Mouse (Mus musculus): Measurements from ENCODE around the gene Dyrk3. TPM values are rescaled to one million over a fixed set of nuclear protein-coding genes. Genes with fewer than 3 reads are reported as not detected.

Gene Dyrk3
- total RNA-seq (2012; rRNA removed) = 18.6 and 22.1 TPM in 2 replicates

- Histone ChIP-seq H3K27ac (ENCODE audit: insufficient read depth, low read depth, low read length, poor library complexity, severe bottlenecking) (peak within 1 kb of the TSS; percentile 93), H3K9me3 (ENCODE audit: control insufficient read depth, insufficient read depth, low read depth, low read length) (no peaks in the 10 kb centered on the region), H3K9ac (ENCODE audit: insufficient read depth, low read depth, low read length, poor library complexity, severe bottlenecking) (peak within 1 kb of the TSS; percentile 93), H3K36me3 (ENCODE audit: control insufficient read depth, insufficient read depth, low read length, poor library complexity, severe bottlenecking) (peaks cover 12% of the 10 kb centered on the region; the same call in 1 of the 2 replicates), H3K4me3 (ENCODE audit: insufficient read depth in 1 of 2, low read depth in 1 of 2, low read length in 2 of 2, poor library complexity in 1 of 2, severe bottlenecking in 1 of 2) (peak within 1 kb of the TSS; percentile 70 to 93), H3K4me1 (ENCODE audit: control insufficient read depth in 2 of 2, insufficient read depth in 2 of 2, low read length in 2 of 2, poor library complexity in 1 of 2) (peaks cover 1 to 4% of the 10 kb centered on the region in 2 experiments; a peak in 1 of 4 replicates)
- in situ Hi-C loops (cut with MboI; ENCODE audit: low sequenced_read_pairs in 2 of 2, unreplicated experiment in 2 of 2) = no loop called here
- no peak for TF ChIP-seq ZC3H11A (IDR thresholded peaks at IDR 0.05; ENCODE audit: borderline replicate concordance, low read depth, low read length)
- TF ChIP-seq HCFC1 (IDR thresholded peaks at IDR 0.05; ENCODE audit: borderline replicate concordance, insufficient read depth, low read length) = 0 out of 2 replicates have a peak, but pooled peaks have one; percentile 35
- peak; percentile 89 for DNase-seq (ENCODE audit: low read depth, low spot score)
Measured at GRCm38 (mm10) chr1:131138191-131139016, at the start of gene Dyrk3. Dyrk3 (minus strand) TSS chr1:131138340.

DNA sequence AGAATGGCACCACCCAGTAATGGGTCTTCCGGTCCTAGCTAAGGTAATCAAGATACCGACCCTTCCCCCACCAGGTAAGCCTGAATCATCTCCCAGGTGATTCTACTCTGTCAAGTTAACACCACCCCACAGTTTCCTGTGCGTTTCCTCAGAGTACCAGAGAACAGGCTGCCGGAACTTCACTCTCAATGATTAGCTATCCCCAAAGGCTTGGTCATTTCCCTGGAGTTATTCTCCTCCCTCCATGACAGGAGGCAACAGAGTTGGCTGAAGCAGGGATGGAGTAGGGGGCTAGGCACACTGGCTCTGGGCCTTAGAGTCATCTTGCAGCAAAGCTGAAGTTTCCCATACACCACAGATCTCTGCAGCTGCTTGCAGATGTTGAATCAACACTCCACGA lies 49.7 kb upstream of the Dyrk3 start:
- no peak for TF ChIP-seq MAFK (IDR thresholded peaks at IDR 0.05; ENCODE audit: insufficient read depth, low read depth, low read length)
- TF ChIP-seq ZNF384 (IDR thresholded peaks at IDR 0.05; ENCODE audit: low read depth, low read length) = no peak
- no peak for TF ChIP-seq ZC3H11A (IDR thresholded peaks at IDR 0.05; ENCODE audit: borderline replicate concordance, low read depth, low read length)
- TF ChIP-seq CHD2 (IDR thresholded peaks at IDR 0.05; ENCODE audit: low read depth, low read length) = no peak
- TF ChIP-seq HCFC1 (IDR thresholded peaks at IDR 0.05; ENCODE audit: borderline replicate concordance, insufficient read depth, low read length) = no peak
- no peaks in the 10 kb centered on the region for H3K36me3 ChIP-seq (ENCODE audit: control insufficient read depth, insufficient read depth, low read length, poor library complexity, severe bottlenecking)
- no peak overlapping the region for H3K27ac ChIP-seq (ENCODE audit: insufficient read depth, low read depth, low read length, poor library complexity, severe bottlenecking)
- H3K9me3 ChIP-seq (ENCODE audit: control insufficient read depth, insufficient read depth, low read depth, low read length) = no peaks in the 10 kb centered on the region
- no peak for DNase-seq (ENCODE audit: low read depth, low spot score)
- in situ Hi-C loops (cut with MboI; ENCODE audit: low sequenced_read_pairs in 2 of 2, unreplicated experiment in 2 of 2) = no loop called here
- H3K4me1 ChIP-seq (ENCODE audit: control insufficient read depth in 2 of 2, insufficient read depth in 2 of 2, low read length in 2 of 2, poor library complexity in 1 of 2) = no peaks in the 10 kb centered on the region
- H3K4me3 ChIP-seq (ENCODE audit: insufficient read depth in 1 of 2, low read depth in 1 of 2, low read length in 2 of 2, poor library complexity in 1 of 2, severe bottlenecking in 1 of 2) = no peak overlapping the region
- H3K9ac ChIP-seq (ENCODE audit: insufficient read depth, low read depth, low read length, poor library complexity, severe bottlenecking) = no peak overlapping the region

DNA sequence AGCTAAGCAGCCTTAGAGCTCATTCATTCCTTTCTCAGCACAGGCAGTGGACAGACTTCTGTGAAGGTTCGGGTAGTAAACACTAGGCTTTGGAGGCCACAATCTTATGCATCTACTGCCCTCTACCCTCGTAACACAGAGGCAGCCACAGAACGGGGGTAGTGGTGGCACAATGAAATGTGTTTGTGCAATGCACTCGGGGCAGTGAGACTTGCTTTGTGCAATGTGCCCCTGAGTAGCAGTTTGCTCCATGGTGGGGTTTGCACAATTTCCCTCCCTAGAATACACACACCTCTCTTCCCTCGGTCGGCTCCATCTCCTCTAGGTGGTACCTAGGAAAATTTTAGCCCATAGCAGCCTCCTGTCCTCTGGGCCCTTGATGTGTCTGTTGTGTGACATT lies 48.9 kb upstream of the Dyrk3 start:
- Histone ChIP-seq H3K9ac (ENCODE audit: insufficient read depth, low read depth, low read length, poor library complexity, severe bottlenecking) (no peak overlapping the region), H3K27ac (ENCODE audit: insufficient read depth, low read depth, low read length, poor library complexity, severe bottlenecking) (no peak overlapping the region), H3K9me3 (ENCODE audit: control insufficient read depth, insufficient read depth, low read depth, low read length) (no peaks in the 10 kb centered on the region), H3K36me3 (ENCODE audit: control insufficient read depth, insufficient read depth, low read length, poor library complexity, severe bottlenecking) (no peaks in the 10 kb centered on the region), H3K4me1 (ENCODE audit: control insufficient read depth in 2 of 2, insufficient read depth in 2 of 2, low read length in 2 of 2, poor library complexity in 1 of 2) (no peaks in the 10 kb centered on the region), H3K4me3 (ENCODE audit: insufficient read depth in 1 of 2, low read depth in 1 of 2, low read length in 2 of 2, poor library complexity in 1 of 2, severe bottlenecking in 1 of 2) (no peak overlapping the region)
- no peak for TF ChIP-seq ZNF384 (IDR thresholded peaks at IDR 0.05; ENCODE audit: low read depth, low read length)
- no peak for TF ChIP-seq HCFC1 (IDR thresholded peaks at IDR 0.05; ENCODE audit: borderline replicate concordance, insufficient read depth, low read length)
- TF ChIP-seq MAFK (IDR thresholded peaks at IDR 0.05; ENCODE audit: insufficient read depth, low read depth, low read length) = no peak
- TF ChIP-seq ZC3H11A (IDR thresholded peaks at IDR 0.05; ENCODE audit: borderline replicate concordance, low read depth, low read length) = no peak
- no peak for TF ChIP-seq CHD2 (IDR thresholded peaks at IDR 0.05; ENCODE audit: low read depth, low read length)
- no peak for DNase-seq (ENCODE audit: low read depth, low spot score)
- in situ Hi-C loops (cut with MboI; ENCODE audit: low sequenced_read_pairs in 2 of 2, unreplicated experiment in 2 of 2) = no loop called here

DNA sequence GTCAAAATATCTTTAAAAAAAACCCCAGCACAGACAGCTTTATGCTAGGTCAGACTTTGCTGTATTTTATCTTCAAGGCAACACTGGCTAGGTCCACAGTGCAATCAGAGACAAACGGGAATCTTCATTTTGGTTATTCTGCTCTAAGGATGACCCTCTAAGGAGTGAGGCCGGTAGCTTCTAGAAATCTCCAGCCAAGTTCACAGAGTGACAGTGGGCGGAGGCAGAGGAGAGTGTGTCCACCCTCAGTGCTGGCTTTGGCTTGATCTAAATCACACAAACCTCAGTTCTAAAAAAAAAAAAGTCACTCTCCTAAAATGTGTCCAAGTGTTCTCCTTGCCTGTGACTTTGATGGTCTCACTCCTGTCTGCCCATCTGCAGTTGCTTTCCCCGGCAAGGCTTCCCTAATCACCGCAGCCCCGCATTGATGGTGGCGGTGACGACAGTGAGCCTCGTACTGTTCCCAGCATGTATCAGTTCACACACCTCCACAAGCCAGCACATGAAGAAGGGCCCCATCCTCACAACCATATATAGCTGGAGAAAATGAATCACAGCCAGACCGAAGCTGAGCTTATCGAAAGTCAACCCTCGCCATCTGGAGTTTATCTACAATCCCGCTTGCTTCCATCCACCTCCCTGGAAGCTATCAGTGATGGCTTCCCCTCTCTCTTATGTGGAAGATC lies 47.8 kb upstream of the Dyrk3 start:
- in situ Hi-C loops (cut with MboI; ENCODE audit: low sequenced_read_pairs in 2 of 2, unreplicated experiment in 2 of 2) = no loop called here
- Histone ChIP-seq H3K36me3 (ENCODE audit: control insufficient read depth, insufficient read depth, low read length, poor library complexity, severe bottlenecking) (no peaks in the 10 kb centered on the region), H3K4me3 (ENCODE audit: insufficient read depth in 1 of 2, low read depth in 1 of 2, low read length in 2 of 2, poor library complexity in 1 of 2, severe bottlenecking in 1 of 2) (no peak overlapping the region), H3K9ac (ENCODE audit: insufficient read depth, low read depth, low read length, poor library complexity, severe bottlenecking) (no peak overlapping the region), H3K4me1 (ENCODE audit: control insufficient read depth in 2 of 2, insufficient read depth in 2 of 2, low read length in 2 of 2, poor library complexity in 1 of 2) (no peaks in the 10 kb centered on the region), H3K27ac (ENCODE audit: insufficient read depth, low read depth, low read length, poor library complexity, severe bottlenecking) (no peak overlapping the region), H3K9me3 (ENCODE audit: control insufficient read depth, insufficient read depth, low read depth, low read length) (no peaks in the 10 kb centered on the region)
- no peak for DNase-seq (ENCODE audit: low read depth, low spot score)
- TF ChIP-seq MAFK (IDR thresholded peaks at IDR 0.05; ENCODE audit: insufficient read depth, low read depth, low read length) (no peak), CHD2 (IDR thresholded peaks at IDR 0.05; ENCODE audit: low read depth, low read length) (no peak), ZC3H11A (IDR thresholded peaks at IDR 0.05; ENCODE audit: borderline replicate concordance, low read depth, low read length) (no peak), HCFC1 (IDR thresholded peaks at IDR 0.05; ENCODE audit: borderline replicate concordance, insufficient read depth, low read length) (no peak), ZNF384 (IDR thresholded peaks at IDR 0.05; ENCODE audit: low read depth, low read length) (no peak)

Measured in ES-E14 (cell line).